Mouse (Mus musculus) monocyte, adult 5-6 weeks (primary cell): Measurements from ENCODE around the gene Lasp1. TPM values are rescaled to one million over a fixed set of nuclear protein-coding genes. Genes with fewer than 3 reads are reported as not detected.
"Not testable (repeated sequence)": the region's sequence is repeated elsewhere in the genome, so short reads cannot be mapped to it uniquely, and the experiment has no call there.

ENCODE experiments used
- ATAC-seq: fragments of 153-309, 156-312 bp; replicated peaks from 2 replicates; pipeline ENCODE4 v1.8.0; 2017; ENCODE audit warnings: mild to moderate bottlenecking; ENCODE audit not compliant: low TSS enrichment, insufficient number of reproducible peaks, severe bottlenecking, poor library complexity, low FRiP score
- total RNA-seq: library from RNA; stranded (forward); fragments of 200-1000, 200-491, 200-594 nt; gene quantifications from 3 replicates; pipeline ENCODE4 v1.2.3, GENCODE M21; 2017

The Lasp1 gene
- total RNA-seq, 1 experiment from 2014 or later: 199 TPM

- 0 out of 2 replicates have a peak, but pooled peaks have one; percentile 36 for ATAC-seq
Observed at GRCm38 (mm10) chr11:97840539-97840954, 41.7 kb downstream of the Lasp1 start, which contains the start of gene B230217C12Rik. B230217C12Rik (plus strand) TSS chr11:97840780.

GRCm38 (mm10) chr11:97840991-97841661 lies 42.3 kb downstream of the Lasp1 start:
- ATAC-seq: peak; percentile 64

- no peak for ATAC-seq
Observed at GRCm38 (mm10) chr11:97842001-97842400, 43.2 kb downstream of the Lasp1 start.

- no peak for ATAC-seq
Observed at GRCm38 (mm10) chr11:97850367-97850766, 51.6 kb downstream of the Lasp1 start.

GRCm38 (mm10) chr11:97851601-97852000 lies 52.8 kb downstream of the Lasp1 start:
- no peak for ATAC-seq

- ATAC-seq: no peak
Observed at GRCm38 (mm10) chr11:97855473-97855872, 56.7 kb downstream of the Lasp1 start.

- ATAC-seq: no peak
Observed at GRCm38 (mm10) chr11:97862148-97862547, 63.3 kb downstream of the Lasp1 start.

GRCm38 (mm10) chr11:97865421-97865820 lies 66.6 kb downstream of the Lasp1 start:
- no peak for ATAC-seq

- no peak for ATAC-seq
Observed at GRCm38 (mm10) chr11:97866091-97866888, 67.5 kb downstream of the Lasp1 start.

- no peak for ATAC-seq
Observed at GRCm38 (mm10) chr11:97867591-97867990, 68.8 kb downstream of the Lasp1 start.

GRCm38 (mm10) chr11:97872378-97872777 lies 73.6 kb downstream of the Lasp1 start:
- not testable (repeated sequence) for ATAC-seq

GRCm38 (mm10) chr11:97874396-97874795 lies 75.6 kb downstream of the Lasp1 start:
- ATAC-seq: no peak

GRCm38 (mm10) chr11:97877341-97877740 lies 78.5 kb downstream of the Lasp1 start:
- ATAC-seq: no peak

GRCm38 (mm10) chr11:97880362-97880761 lies 81.6 kb downstream of the Lasp1 start:
- no peak for ATAC-seq

GRCm38 (mm10) chr11:97883542-97883917 lies 84.7 kb downstream of the Lasp1 start:
- ATAC-seq: peak; percentile 70

- ATAC-seq: peak; percentile 95
Observed at GRCm38 (mm10) chr11:97883918-97884600, 85.3 kb downstream of the Lasp1 start, which contains the start of gene Fbxo47. Fbxo47 (minus strand) TSS chr11:97884154.

GRCm38 (mm10) chr11:97884601-97885185 lies 85.9 kb downstream of the Lasp1 start:
- ATAC-seq: no peak

- no peak for ATAC-seq
Observed at GRCm38 (mm10) chr11:97885296-97885915, 86.6 kb downstream of the Lasp1 start.
